Mouse (Mus musculus): ENCODE results near the gene Apoc3. TPM values are rescaled to one million over a fixed set of nuclear protein-coding genes. Genes with fewer than 3 reads are reported as not detected.

The Apoc3 gene
- polyA plus RNA-seq (2012; rRNA removed): 1.7 and 2.7 TPM in 2 replicates

GRCm38 (mm10) chr9:46235596-46235648, at the start of gene Apoc3:
TSS of gene Apoc3 (minus strand) at chr9:46235636.

GRCm38 (mm10) chr9:46282631-46283436, 47.4 kb upstream of the Apoc3 start, which contains the start of gene Bud13:
TSS of gene Bud13 (plus strand) at chr9:46283008.

GRCm38 (mm10) chr9:46272677-46273454, 37.4 kb upstream of the Apoc3 start, which contains the start of gene Zpr1:
TSS of gene Zpr1 (plus strand) at chr9:46273064.

GRCm38 (mm10) chr9:46268343-46268873, 33.0 kb upstream of the Apoc3 start, which contains the start of gene Apoa5:
TSS of gene Apoa5 (plus strand) at chr9:46268633.

GRCm38 (mm10) chr9:46240526-46241153, 5.2 kb upstream of the Apoc3 start, which contains the start of gene Apoa4:
TSS of gene Apoa4 (plus strand) at chr9:46240696.

GRCm38 (mm10) chr9:46228491-46228890, 6.9 kb downstream of the Apoc3 start, which contains the start of gene Apoa1:
TSS of gene Apoa1 (plus strand) at chr9:46228580.

Other genes starting within 250 kb of the Apoc3 start
- 26.8 and 29.3 TPM in 2 replicates for gene Pafah1b2, start 222.9 kb downstream of the Apoc3 start, polyA plus RNA-seq (2012; rRNA removed)
- gene Sik3, start 222.8 kb downstream of the Apoc3 start, polyA plus RNA-seq (2012; rRNA removed): 2.6 and 3.3 TPM in 2 replicates
- gene Apoa1, start 7.1 kb downstream of the Apoc3 start, polyA plus RNA-seq (2012; rRNA removed): 1,197 and 1,407 TPM in 2 replicates
- 0.35 and 0.53 TPM in 2 replicates for gene Apoa4, start 5.1 kb upstream of the Apoc3 start, polyA plus RNA-seq (2012; rRNA removed)
- 0.46 and 0.53 TPM in 2 replicates for gene Apoa5, start 33.0 kb upstream of the Apoc3 start, polyA plus RNA-seq (2012; rRNA removed)
- 15.9 and 18.5 TPM in 2 replicates for gene Zpr1, start 37.4 kb upstream of the Apoc3 start, polyA plus RNA-seq (2012; rRNA removed)
- gene Bud13, start 47.4 kb upstream of the Apoc3 start, polyA plus RNA-seq (2012; rRNA removed): 4.8 and 5.3 TPM in 2 replicates
- not detected in 2 replicates for gene 4931429L15Rik, start 84.3 kb upstream of the Apoc3 start, polyA plus RNA-seq (2012; rRNA removed)